Mouse (Mus musculus): ENCODE data around the gene Nme2. TPM values are rescaled to one million over a fixed set of nuclear protein-coding genes. Genes with fewer than 3 reads are reported as not detected.

Nme2 gene
- 107 and 124 TPM in 2 replicates for polyA plus RNA-seq (2012; rRNA removed)

GRCm38 (mm10) chr11:93956159-93956558, at the start of gene Nme2:
Gene Nme2, minus strand, starts transcription at chr11:93956259.
- no peak for DNase-seq
- WGBS: under 1% methylated on average over 6 of the region's 6 CpGs
- peaks cover 13% of the 10 kb centered on the region for H3K4me1 ChIP-seq (ENCODE audit: control insufficient read depth, insufficient read depth, low read length)
- TF ChIP-seq POLR2A (IDR thresholded peaks at IDR 0.05; ENCODE audit: borderline replicate concordance, extremely low read depth, low read depth, low read length) (no peak), CTCF (IDR thresholded peaks at IDR 0.05; ENCODE audit: insufficient read depth, low read length) (no peak)
- peak within 1 kb of the TSS; percentile 81 for H3K4me3 ChIP-seq (replicated peaks; ENCODE audit: extremely low read depth, low read depth, low read length)

GRCm38 (mm10) chr11:94003346-94003745, 47.3 kb upstream of the Nme2 start:
- H3K4me1 ChIP-seq (ENCODE audit: control insufficient read depth, insufficient read depth, low read length): peaks cover 3% of the 10 kb centered on the region
- TF ChIP-seq CTCF (IDR thresholded peaks at IDR 0.05; ENCODE audit: insufficient read depth, low read length): no peak
- no peak for TF ChIP-seq POLR2A (IDR thresholded peaks at IDR 0.05; ENCODE audit: borderline replicate concordance, extremely low read depth, low read depth, low read length)
- DNase-seq: no peak

DNA sequence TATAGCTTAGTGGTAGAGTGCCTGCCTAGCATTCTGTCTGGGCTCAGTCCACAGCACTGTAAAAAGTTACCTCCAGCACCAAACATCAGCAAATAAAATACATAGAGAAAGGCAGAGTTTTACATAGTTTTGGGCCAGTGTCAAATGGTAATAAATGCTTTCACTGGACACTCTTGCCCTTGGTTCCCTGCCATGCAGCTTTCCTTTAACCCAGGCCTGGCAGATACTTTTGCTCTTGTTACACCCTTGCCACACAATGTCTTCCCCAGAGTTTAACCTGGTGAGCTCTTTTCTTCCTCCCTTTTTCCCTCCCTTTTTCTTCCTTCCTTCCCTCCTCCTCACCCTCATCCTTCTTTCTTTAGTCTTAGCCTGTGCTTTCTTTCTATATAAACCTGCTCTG, 43.2 kb upstream of the Nme2 start:
- Histone ChIP-seq H3K4me3 (replicated peaks; ENCODE audit: extremely low read depth, low read depth, low read length) (no peak overlapping the region), H3K4me1 (ENCODE audit: control insufficient read depth, insufficient read depth, low read length) (peaks cover 13% of the 10 kb centered on the region)
- no peak for DNase-seq
- TF ChIP-seq POLR2A (IDR thresholded peaks at IDR 0.05; ENCODE audit: borderline replicate concordance, extremely low read depth, low read depth, low read length): no peak

More at GRCm38 (mm10) chr11:94003346-94003745, 47.3 kb upstream of the Nme2 start:
- H3K4me3 ChIP-seq (replicated peaks; ENCODE audit: extremely low read depth, low read depth, low read length): no peak overlapping the region
- 80% methylated on average over 2 of the region's 2 CpGs for WGBS

DNA sequence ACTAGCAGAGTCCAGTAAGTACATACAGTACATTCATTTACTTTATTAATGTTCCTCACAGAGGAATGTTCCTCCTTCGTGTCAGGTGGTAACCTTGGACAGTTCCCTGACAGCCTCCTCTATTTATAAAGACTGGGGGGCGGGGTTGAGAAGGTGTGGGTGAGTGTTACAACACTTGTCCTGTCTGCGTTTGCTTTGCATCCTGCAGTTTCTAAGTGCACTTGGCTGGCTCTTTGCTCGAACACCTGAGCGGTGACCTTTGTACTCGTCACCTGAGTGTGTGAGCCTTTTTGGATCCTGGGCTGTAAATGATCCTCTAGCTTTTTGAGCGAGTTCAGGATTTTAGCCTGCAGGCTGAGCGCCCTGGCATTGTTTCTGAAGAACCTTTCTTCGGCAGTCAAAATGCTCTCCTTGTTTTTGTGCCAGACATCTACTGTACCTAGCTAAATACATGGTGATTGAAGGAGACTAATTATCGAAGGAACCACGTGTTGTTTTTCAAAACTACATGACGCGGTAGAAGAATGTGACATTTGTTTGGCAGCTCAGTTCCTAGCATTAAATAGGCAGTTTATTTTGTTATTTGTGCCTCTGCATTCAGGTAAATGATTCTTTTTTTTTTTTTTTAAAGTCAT, 41.2 kb upstream of the Nme2 start:
- 13% methylated on average over 13 of the region's 13 CpGs for WGBS
- DNase-seq: peak; percentile 57

GRCm38 (mm10) chr11:93996306-93997140, 40.5 kb upstream of the Nme2 start:
- whole genome bisulfite sequencing: under 1% methylated on average over 58 of the region's 58 CpGs
- TF ChIP-seq CTCF (IDR thresholded peaks at IDR 0.05; ENCODE audit: insufficient read depth, low read length) (no peak), POLR2A (IDR thresholded peaks at IDR 0.05; ENCODE audit: borderline replicate concordance, extremely low read depth, low read depth, low read length) (0 out of 2 replicates have a peak, but pooled peaks have one; percentile 2)
- DNase-seq: peak; percentile 60
- H3K4me3 ChIP-seq (replicated peaks; ENCODE audit: extremely low read depth, low read depth, low read length): peak overlapping the region; percentile 82
- H3K4me1 ChIP-seq (ENCODE audit: control insufficient read depth, insufficient read depth, low read length): peaks cover 13% of the 10 kb centered on the region

More for the DNA sequence above, 41.2 kb upstream of the Nme2 start:
- TF ChIP-seq POLR2A (IDR thresholded peaks at IDR 0.05; ENCODE audit: borderline replicate concordance, extremely low read depth, low read depth, low read length): no peak
- TF ChIP-seq CTCF (IDR thresholded peaks at IDR 0.05; ENCODE audit: insufficient read depth, low read length): no peak
- peak overlapping the region; percentile 29 for H3K4me3 ChIP-seq (replicated peaks; ENCODE audit: extremely low read depth, low read depth, low read length)
- peaks cover 13% of the 10 kb centered on the region for H3K4me1 ChIP-seq (ENCODE audit: control insufficient read depth, insufficient read depth, low read length)

- Histone ChIP-seq H3K4me1 (ENCODE audit: control insufficient read depth, insufficient read depth, low read length) (peaks cover 13% of the 10 kb centered on the region), H3K4me3 (replicated peaks; ENCODE audit: extremely low read depth, low read depth, low read length) (peak within 1 kb of the TSS; percentile 83)
- under 1% methylated on average over 59 of the region's 70 CpGs for WGBS
- TF ChIP-seq CTCF (IDR thresholded peaks at IDR 0.05; ENCODE audit: insufficient read depth, low read length) (no peak), POLR2A (IDR thresholded peaks at IDR 0.05; ENCODE audit: borderline replicate concordance, extremely low read depth, low read depth, low read length) (peak; percentile 99)
- DNase-seq: peak; percentile 88
Measured at GRCm38 (mm10) chr11:93995720-93996305, 39.8 kb upstream of the Nme2 start, which contains the start of gene Spag9. Gene Spag9, plus strand, starts transcription at chr11:93996091.

GRCm38 (mm10) chr11:93995111-93995719, 39.2 kb upstream of the Nme2 start:
- TF ChIP-seq POLR2A (IDR thresholded peaks at IDR 0.05; ENCODE audit: borderline replicate concordance, extremely low read depth, low read depth, low read length) (peak; percentile 90; the same call in 1 of the 2 replicates), CTCF (IDR thresholded peaks at IDR 0.05; ENCODE audit: insufficient read depth, low read length) (no peak)
- peak; percentile 80 for DNase-seq

DNA sequence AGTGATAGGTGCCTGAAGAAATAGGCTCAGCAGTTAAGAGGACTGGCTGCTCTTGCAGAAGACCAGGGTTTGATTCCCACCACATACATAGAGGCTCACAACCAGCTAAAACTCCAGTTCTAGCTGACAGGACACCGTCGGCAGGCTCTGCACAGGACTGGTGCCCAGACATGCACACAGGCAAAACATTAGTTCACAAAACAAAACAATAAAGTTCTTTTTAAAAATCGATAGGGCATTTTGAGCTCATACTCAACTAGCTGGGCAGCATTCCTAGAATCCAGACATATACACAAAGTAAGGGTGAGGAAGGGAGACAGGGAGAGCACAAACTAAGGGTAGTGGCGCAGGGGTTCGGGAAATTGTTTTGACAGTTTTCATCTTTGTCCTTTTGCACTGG, 38.5 kb upstream of the Nme2 start:
- no peak for TF ChIP-seq POLR2A (IDR thresholded peaks at IDR 0.05; ENCODE audit: borderline replicate concordance, extremely low read depth, low read depth, low read length)
- TF ChIP-seq CTCF (IDR thresholded peaks at IDR 0.05; ENCODE audit: insufficient read depth, low read length): no peak
- 26% methylated on average over 5 of the region's 5 CpGs for WGBS
- Histone ChIP-seq H3K4me1 (ENCODE audit: control insufficient read depth, insufficient read depth, low read length) (peaks cover 13% of the 10 kb centered on the region), H3K4me3 (replicated peaks; ENCODE audit: extremely low read depth, low read depth, low read length) (peak overlapping the region; percentile 35)
- no peak for DNase-seq

More at GRCm38 (mm10) chr11:93995111-93995719, 39.2 kb upstream of the Nme2 start:
- Histone ChIP-seq H3K4me1 (ENCODE audit: control insufficient read depth, insufficient read depth, low read length) (peaks cover 13% of the 10 kb centered on the region), H3K4me3 (replicated peaks; ENCODE audit: extremely low read depth, low read depth, low read length) (peak overlapping the region; percentile 83)
- 3% methylated on average over 15 of the region's 15 CpGs for WGBS

Measured in lung, adult 2 months (tissue).